Mouse (Mus musculus) embryonic stem cell, embryonic (primary cell): Measurements from ENCODE around the gene Pbx1.

ENCODE experiments used
- CTCF ChIA-PET, 4 experiments: fragments of 300-600 bp in 2 of 4; fragments of 350-600 bp in 2 of 4; sonication (Branson Sonifier 250); formaldehyde crosslinking; loops; one replicate each; lab custom pipeline; 2022; ENCODE audit warnings: inconsistent platforms in 2 of 4; lab: Charles Lee
- POLR2A ChIA-PET, 4 experiments: fragments of 300-600 bp in 2 of 4; fragments of 350-600 bp in 2 of 4; sonication (Branson Sonifier 250); formaldehyde crosslinking; loops; one replicate each; lab custom pipeline; 2022; ENCODE audit warnings: antibody characterized with exemption in 4 of 4, inconsistent platforms in 1 of 4; lab: Charles Lee

The Pbx1 gene

GRCm38 (mm10) chr1:168234355-168234754 is 197.7 kb downstream of the Pbx1 start:
- POLR2A ChIA-PET = no interaction called here
- CTCF ChIA-PET = no interaction called here

DNA sequence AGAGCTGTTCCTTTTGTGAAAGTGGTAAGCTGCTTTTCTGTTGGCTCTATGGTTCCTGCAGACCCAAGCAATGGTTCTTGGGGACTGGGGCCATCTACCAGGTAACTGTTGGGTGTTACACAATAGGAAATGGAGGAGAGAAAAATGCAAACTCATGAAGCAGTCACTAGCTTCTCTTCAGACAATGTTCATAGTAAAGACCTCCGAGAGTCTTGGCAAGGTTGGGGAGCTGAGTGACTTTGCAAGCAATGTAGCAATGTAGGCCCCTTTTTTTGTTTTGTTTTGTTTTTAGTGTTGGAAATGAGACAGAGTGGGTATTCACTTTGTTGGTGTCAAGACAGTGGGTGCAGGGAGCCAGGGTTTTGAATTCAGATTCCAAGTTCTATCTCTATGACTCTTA is 198.9 kb downstream of the Pbx1 start:
- ChIA-PET CTCF (no interaction called here), POLR2A (interaction anchor here in 1 of 4 experiments (0.6 kb wide), 1 partner anchor 1842 kb away, joined by 4 read pairs; no protein-coding TSS in a partner anchor)

DNA sequence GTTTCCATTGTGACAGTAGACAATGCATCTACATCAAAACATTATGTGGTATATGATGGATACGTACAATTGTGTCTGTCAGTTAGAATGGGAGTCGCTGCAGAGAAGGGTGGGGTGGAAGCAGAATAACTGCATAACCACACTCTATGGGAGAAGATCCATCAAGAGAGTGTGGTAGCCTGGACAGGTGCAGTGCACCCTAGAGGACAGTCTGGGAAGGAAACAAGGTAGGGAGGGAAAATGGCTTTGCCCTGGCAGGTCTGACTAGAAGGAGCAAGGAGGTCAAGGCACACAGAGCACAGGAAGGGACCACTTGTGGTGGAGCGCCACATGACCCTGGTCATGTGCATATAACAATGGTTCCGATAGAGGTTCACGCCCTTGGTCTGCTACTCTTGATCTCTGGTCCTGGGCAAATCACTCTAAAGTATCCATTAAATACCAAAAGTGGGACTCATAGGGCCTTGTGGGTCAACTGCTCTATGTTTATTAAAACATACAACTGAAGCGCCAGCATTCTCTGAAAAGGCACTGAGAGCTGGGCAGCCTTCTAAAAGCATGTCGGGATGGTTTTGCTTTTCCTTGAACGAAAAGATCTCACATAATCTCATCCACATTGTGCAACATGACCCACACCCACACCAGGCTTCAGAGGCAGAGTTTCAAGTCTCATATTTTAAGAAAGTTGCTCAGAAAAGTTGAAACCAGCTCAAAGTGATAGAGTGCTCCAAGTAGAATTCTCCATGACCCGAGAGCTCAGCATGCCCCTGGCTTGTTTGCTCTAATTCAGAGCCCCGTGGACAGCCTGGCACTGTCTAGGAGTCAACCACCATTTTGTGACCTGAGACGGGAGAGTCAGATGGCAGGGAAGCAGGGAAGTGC is 200.3 kb downstream of the Pbx1 start:
- ChIA-PET CTCF (no interaction called here), POLR2A (no interaction called here)

DNA sequence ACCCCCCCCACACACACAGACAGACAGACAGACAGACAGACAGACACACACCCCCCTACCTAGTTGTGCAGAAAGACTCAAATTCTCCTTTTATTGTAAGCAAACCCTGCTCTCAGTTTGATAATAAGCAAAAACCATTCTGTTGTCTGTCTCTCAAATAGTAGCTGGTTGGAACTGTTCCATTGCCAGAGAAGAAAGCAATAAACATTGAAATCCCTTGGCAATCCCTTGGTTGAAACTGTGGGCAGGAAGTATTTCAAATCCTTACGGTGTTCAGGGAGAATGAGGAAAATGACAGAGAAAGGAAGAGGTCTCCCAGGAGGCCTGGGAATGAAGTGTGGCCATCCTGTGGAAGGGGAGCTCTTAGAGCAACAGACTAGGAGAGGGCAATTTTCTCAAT is 201.2 kb downstream of the Pbx1 start:
- CTCF ChIA-PET = no interaction called here
- POLR2A ChIA-PET = interaction anchor here in 2 of 4 experiments (0.6 to 1.0 kb wide), 2 partner anchors 12 to 126 kb away, joined by 3 to 4 read pairs; no protein-coding TSS in a partner anchor

GRCm38 (mm10) chr1:168230134-168230533 is 201.9 kb downstream of the Pbx1 start:
- CTCF ChIA-PET = no interaction called here

DNA sequence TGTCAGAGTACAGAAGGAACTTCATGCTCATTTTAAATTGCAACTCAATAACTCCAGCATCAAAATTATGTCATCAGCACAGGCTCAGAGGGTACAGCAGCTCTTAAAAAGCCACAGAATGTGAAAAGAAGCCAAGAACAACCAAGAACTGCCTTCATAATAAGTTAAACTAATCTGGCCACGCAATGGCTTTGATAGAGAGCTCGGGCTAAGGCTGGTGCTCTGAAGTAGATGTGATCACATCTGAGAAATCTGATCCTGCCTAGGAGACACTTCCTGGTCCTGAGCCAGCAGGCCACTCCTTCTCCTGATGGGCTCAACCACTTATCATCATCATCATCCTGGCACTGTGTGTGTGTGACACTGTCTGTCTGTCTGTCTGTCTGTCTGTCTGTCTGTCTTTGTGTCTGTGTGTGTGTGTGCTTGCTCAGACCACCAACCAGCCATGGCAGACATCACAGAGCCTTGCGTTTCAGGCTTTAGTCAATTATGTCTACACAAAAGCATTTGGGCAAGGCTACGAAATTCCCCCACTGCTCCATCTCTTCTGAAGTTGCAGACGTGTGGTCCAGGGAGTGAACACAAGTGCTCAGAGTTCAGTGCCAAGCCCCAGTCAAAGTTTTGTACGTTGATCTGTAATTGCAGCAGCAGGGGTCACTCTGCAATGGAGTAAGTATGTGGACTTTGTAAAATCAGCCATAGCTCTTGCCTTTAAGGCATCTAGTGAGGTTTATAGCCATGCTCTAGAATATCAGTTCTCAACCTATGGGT is 203.1 kb downstream of the Pbx1 start:
- POLR2A ChIA-PET = no interaction called here
- CTCF ChIA-PET = no interaction called here

More at GRCm38 (mm10) chr1:168230134-168230533, 201.9 kb downstream of the Pbx1 start:
- POLR2A ChIA-PET = interaction anchor here in 1 of 4 experiments (1.0 kb wide), 1 partner anchor 127 kb away, joined by 3 read pairs; no protein-coding TSS in a partner anchor

GRCm38 (mm10) chr1:168226150-168226549 is 205.9 kb downstream of the Pbx1 start:
- ChIA-PET POLR2A (no interaction called here), CTCF (interaction anchor here in 2 of 4 experiments (0.6 to 1.3 kb wide), 3 partner anchors 12 to 25 kb away, joined by 3 to 6 read pairs (median 4); no protein-coding TSS in a partner anchor)

DNA sequence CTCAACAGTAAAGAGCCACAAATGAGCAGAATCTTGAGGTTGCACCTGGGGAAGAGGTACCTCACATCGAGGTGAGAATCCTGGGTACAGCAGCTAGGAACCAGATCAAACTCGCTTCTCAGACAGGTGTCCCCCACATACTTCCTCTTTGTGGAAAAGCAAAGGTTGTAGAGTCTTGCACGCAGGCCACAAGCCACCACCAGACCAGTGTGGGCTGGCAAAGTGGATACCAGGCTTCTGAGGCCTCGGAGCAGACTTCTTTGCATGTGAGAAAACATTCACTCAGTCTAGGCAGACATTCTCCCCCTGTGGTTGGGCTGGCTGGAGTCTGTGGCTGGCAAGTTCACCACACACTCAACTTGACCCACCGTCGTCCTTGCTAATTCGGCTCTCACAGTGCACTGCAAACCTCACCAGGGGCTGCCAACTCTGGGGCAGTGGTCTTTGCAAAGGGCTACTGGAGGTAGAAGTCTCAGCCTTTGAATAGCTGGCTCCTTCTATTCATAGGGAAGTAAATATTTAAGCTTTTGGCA is 206.4 kb downstream of the Pbx1 start:
- ChIA-PET POLR2A (no interaction called here), CTCF (interaction anchor here in 2 of 4 experiments (0.6 to 1.3 kb wide), 2 partner anchors 11 to 12 kb away, joined by 3 to 4 read pairs; no protein-coding TSS in a partner anchor)

- POLR2A ChIA-PET = no interaction called here
- CTCF ChIA-PET = no interaction called here
Measured at GRCm38 (mm10) chr1:168224218-168224617, 207.9 kb downstream of the Pbx1 start.

- CTCF ChIA-PET = interaction anchor here in 2 of 4 experiments (1.7 to 2.0 kb wide), 2 partner anchors 9 kb away, joined by 5 to 8 read pairs; no protein-coding TSS in a partner anchor
- POLR2A ChIA-PET = no interaction called here
Measured at GRCm38 (mm10) chr1:168222794-168223193, 209.3 kb downstream of the Pbx1 start.

GRCm38 (mm10) chr1:168221071-168221521 is 211.0 kb downstream of the Pbx1 start:
- CTCF ChIA-PET = interaction anchor here in 2 of 4 experiments (0.6 to 2.0 kb wide), 6 partner anchors 7 to 1697 kb away, joined by 3 to 8 read pairs (median 4); no protein-coding TSS in a partner anchor
- POLR2A ChIA-PET = interaction anchor here in 2 of 4 experiments (0.5 to 0.8 kb wide), 3 partner anchors 21 to 1475 kb away, joined by 3 to 4 read pairs (median 3); no protein-coding TSS in a partner anchor

- ChIA-PET CTCF (interaction anchor here in 1 of 4 experiments (2.1 kb wide), 1 partner anchor 278 kb away, joined by 5 read pairs; no protein-coding TSS in a partner anchor), POLR2A (no interaction called here)
Measured at GRCm38 (mm10) chr1:168215896-168216747, 215.9 kb downstream of the Pbx1 start.

GRCm38 (mm10) chr1:168215468-168215867 is 216.6 kb downstream of the Pbx1 start:
- ChIA-PET CTCF (interaction anchor here in 1 of 4 experiments (2.1 kb wide), 1 partner anchor 277 kb away, joined by 5 read pairs; no protein-coding TSS in a partner anchor), POLR2A (no interaction called here)

GRCm38 (mm10) chr1:168214040-168214443 is 218.0 kb downstream of the Pbx1 start:
- CTCF ChIA-PET = interaction anchor here (0.5 to 2.1 kb wide), 47 partner anchors 8 to 1704 kb away, joined by 3 to 11 read pairs (median 3); partner anchors contain the start of gene Mgst3 (in 1 of the 4)
- POLR2A ChIA-PET = interaction anchor here in 3 of 4 experiments (0.6 to 1.0 kb wide), 3 partner anchors 13 to 218 kb away, joined by 3 read pairs; partner anchors contain the start of gene Pbx1 (in 1 of the 3)

DNA sequence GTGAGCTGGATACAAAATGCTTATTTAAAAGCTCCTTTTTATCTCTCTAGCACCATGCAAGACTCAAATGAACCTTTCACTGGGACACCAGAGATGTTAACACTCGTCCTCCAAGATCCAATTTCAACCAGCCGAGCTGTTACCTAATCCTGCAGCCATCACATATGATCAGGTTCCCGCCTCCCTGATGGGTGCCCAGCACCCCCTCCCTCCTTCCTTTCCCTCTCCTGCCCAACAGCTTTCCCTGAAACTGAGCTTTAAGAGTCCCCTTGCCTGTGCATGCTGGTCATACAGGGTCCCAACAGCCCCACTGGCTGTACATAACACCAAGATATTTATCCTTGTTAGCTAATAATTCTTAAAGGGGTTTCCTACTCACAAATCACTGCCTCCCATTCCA is 218.5 kb downstream of the Pbx1 start:
- ChIA-PET POLR2A (interaction anchor here in 2 of 4 experiments (0.6 to 1.0 kb wide), 3 partner anchors 12 to 178 kb away, joined by 3 read pairs; no protein-coding TSS in a partner anchor), CTCF (interaction anchor here (0.5 to 2.1 kb wide), 42 partner anchors 8 to 1704 kb away, joined by 3 to 11 read pairs (median 3); partner anchors contain the start of gene Mgst3 (in 1 of the 4))

- ChIA-PET CTCF (interaction anchor here in 1 of 4 experiments (1.5 kb wide), 1 partner anchor 10 kb away, joined by 3 read pairs; no protein-coding TSS in a partner anchor), POLR2A (interaction anchor here in 1 of 4 experiments (0.6 kb wide), 1 partner anchor 786 kb away, joined by 3 read pairs; no protein-coding TSS in a partner anchor)
Measured at GRCm38 (mm10) chr1:168210401-168210800, 221.7 kb downstream of the Pbx1 start.

- CTCF ChIA-PET = interaction anchor here in 1 of 4 experiments (1.2 kb wide), 1 partner anchor 14 kb away, joined by 5 read pairs; no protein-coding TSS in a partner anchor
Measured at GRCm38 (mm10) chr1:168200570-168201156, 231.4 kb downstream of the Pbx1 start.

More at GRCm38 (mm10) chr1:168200570-168201156, 231.4 kb downstream of the Pbx1 start:
- POLR2A ChIA-PET = interaction anchor here in 1 of 4 experiments (1.3 kb wide), 1 partner anchor 13 kb away, joined by 3 read pairs; no protein-coding TSS in a partner anchor
